Mouse (Mus musculus): ENCODE measurements around the gene Scg5.

Gene Scg5

DNA sequence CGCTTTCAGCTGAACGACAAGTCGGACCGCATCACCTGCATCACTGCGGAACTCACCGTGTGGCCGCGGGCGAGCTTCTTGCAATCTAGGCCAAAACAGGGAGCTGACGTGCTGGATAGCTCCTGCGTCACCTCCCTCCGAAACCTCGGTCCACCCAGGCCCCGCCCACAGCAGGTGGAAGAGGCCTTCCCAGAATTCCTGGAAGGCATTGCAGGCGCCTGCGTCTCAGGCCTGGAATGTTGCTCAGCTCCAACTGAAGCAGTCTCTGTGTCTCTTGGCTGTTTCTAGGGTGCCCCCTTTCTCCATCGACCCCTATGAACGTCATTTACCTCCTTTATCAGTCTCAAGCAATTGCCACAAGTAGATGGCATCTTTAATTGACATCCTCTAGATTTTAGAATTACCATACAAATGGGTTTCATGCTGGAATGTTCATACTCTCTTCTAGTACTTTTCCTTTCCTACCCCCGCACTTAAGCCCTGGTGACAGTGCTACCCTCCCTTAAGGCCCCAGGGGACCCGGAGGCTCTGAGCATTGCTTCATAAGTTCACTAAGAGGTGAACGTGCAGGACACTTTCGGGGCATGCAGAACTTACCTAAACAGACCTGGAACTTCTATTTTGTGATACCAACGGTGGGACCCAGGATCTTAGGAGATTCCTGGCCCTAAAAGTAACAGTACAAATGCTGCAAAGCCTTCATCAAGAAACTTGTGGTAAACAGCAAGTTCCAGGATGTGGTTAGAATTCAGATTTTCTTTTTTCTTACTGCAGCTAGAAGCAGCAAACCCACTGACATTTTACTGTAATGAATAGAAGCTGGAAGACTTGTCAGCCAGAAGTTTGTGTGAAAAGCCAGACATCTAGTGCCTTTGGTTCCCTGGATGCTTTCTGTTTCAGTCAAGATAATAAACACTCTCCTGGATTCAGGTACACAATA, at the start of gene Scg5:
Gene Scg5 (minus strand): TSS at position 179 of the 940 bp plus-strand sequence.
- no peak for DNase-seq (ENCODE audit: low read depth)

DNA sequence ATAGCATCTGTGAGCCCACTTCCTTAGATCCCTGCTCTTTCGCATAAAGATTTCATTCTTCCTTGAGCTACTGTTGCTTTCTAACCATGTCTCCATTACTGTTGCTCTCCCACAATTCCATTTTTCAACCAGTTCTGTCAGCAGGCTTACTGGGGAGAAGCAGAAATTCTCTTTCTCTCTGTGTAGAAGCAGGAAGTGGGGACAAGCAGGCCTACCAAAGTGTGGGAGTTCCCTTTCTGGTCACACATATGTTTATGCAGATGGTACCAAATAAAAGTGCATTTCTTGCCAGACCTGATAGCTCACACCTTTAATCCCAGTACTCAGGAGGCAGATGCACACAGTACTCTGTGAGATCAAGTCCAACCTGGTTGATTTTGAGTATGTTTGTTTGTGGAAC, 41.2 kb upstream of the Scg5 start:
- DNase-seq (ENCODE audit: low read depth), result no peak

DNA sequence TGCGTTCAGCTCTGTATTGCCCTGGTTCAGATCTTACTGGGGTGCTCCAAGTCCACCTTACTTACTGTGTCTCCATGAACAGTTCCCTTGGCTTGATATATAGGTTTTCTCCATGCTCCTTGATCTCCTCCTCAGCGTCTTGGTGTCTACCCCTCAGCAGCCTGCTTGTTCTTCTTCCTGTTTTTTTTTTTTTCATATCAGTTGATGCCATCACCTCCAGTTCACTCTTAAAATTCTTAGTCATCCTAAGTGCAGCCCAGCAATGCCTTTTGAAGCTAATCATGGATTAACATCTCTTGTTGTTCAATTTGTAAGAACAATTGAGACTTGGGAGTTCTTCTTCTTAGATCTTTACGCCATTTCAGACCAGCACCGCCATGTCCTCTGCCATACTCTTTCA, 39.5 kb upstream of the Scg5 start:
- DNase-seq (ENCODE audit: low read depth), result no peak

DNA sequence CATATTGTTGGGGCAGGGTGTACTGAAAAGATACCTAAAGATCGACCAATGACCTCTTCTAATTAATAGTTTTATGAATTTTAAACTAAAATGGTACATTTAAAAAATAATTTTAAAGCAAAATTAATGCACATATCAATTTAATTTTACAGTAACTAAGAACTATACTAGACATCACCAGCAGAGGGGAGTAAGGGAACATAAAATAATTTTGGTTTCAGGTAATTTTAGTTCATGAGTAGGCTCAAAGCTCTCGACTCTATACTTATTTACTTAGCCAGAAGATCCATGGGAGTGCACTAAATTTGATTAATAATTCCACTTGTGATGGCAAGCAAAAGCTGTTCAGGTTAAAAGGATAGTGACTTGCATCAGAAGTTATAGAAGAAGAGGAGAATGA, 37.2 kb upstream of the Scg5 start:
- peak; percentile 69 for DNase-seq (ENCODE audit: low read depth)

DNA sequence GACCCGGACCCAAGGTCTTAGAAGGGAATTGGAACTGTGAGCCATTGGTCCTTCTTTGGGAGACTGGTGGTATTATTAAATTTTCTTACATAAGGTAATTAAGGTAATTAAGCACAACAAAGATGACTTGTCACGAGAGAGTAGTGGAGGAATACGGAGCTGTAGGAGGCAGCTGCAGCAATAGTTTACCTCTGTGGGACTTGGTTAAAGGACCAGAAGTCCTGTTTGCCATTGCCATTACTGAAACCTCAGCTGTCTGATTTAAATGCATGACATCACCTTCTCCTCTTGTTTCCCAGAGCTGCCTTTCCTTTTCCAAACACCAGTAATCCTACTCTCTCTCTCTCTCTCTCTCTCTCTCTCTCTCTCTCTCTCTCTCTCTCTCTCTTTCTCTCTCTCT, 20.2 kb upstream of the Scg5 start:
- no peak for DNase-seq (ENCODE audit: low read depth)

DNA sequence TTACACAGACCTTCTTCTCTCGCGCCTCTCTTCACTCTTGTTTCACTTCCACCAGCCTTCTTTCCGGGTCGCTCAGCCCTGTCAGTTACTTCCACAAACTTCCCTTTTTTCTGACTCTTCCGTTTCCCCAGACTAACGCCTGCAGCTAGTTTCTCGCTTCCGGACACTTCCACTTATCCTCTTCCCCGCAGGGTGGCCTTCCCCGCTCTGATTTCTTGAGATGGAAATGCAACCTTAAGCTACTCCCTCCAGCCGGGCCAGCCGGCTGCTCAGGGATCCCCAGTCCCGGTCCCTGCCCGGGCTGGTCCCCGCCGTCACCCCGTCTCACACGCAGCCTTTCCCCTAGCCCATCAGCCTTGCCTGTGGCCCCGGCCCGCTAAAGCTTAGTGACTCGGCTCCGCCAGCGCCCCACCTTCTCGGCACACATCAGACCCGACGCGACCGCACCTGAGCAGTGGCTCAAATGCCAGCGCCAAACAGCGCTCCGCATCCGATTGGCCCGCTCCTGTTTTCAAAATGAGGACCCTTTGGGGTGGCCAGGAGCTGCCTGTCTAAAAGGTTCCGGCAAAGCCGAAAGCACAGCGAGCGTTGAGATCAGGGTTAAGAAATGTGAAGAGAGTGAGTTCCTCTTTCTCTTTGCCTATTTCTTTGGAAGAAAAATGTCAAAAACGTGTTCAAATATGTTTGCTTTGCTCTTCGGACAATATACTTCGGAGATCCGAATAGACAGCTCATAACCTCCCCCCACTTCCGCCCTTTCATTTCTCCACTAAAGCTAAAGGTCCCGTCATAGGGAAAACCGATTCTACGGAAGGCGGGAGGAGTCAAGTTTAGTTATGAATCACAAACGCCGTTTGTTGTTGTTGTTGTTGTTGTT, 19.6 kb upstream of the Scg5 start, which contains the start of gene Arhgap11a:
Gene Arhgap11a (minus strand): TSS at position 417 of the 877 bp plus-strand sequence.
- DNase-seq (ENCODE audit: low read depth), result peak; percentile 97

DNA sequence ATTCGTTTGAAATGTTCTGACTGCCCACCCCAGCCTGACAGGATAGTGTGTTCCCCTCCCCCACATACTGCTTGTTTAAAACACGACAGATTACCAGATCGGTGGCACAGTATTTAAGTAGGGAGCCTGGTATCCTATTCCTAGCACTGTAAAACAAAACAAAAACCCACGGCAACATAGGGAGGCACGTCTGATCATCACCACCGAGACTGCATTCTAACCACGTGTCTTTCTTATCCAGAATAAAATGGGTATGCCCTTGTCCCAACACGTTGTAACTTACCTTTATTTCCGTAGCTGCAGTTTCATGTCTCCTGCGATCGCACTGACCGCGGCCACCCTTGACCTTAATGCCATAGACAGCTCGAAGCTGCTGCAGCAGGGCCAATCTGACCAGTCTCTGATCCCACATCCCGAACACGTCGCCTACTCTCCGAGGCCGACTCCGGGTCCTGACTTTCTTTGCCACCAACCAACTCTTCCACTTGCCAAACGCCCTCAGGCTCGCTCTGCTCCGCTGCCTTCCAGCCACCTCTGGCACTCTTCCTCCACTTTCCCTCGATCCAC, 18.8 kb upstream of the Scg5 start:
- DNase-seq (ENCODE audit: low read depth), result peak; percentile 38

DNA sequence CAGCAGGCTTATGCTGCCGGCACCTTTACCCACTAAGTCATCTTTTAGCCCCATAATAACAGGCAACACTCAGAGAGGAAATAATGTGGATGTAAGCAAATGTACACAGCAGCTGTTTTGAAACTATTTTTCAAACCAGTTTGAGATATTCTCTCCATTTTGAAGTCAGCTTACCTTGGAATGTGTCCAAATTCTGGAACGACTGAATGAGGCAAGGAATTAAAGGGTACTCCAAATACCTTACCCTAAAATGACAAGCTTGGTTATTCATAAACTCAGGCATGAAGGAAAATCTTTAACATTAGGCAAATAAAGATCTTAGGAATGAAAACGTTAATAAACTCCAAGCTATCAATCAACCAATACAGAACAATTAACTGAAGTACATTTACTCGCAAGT, 16.2 kb upstream of the Scg5 start:
- no peak for DNase-seq (ENCODE audit: low read depth)

DNA sequence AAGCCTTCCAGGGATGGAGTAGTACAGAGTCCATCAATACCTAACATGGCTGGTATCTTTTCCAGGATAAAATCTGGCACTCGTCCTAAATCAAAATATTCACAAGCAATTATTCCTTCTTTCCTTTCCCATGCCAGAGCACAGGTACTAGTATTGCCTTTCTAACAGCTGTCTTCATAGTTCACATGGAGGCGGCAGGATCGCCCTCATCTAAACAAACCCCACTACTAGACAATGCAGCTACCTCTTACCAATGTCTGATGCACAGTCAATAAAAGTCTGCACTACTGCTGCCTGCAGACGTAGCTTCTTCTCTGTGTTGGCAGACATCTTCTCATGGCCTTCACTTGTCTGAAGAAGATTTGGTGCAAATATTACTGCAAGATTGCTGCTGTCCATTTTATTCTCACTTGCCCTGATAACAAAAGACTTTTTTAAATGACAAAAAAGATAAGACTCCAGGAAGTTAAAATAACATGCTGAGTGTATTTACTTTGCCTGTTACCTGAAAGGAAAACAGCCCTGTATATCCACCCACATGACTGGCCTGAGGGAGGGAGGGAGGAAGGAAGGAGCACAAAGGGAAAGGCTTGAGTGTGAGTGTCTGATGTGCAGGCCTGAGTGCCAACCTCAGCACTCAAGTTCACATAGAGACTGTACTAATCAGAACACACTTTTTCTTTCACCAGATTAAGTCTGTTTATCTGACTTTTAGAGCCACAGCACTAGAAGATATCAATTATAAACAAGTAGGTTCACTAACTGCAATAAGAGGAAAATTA, 12.9 kb upstream of the Scg5 start:
- no peak for DNase-seq (ENCODE audit: low read depth)

DNA sequence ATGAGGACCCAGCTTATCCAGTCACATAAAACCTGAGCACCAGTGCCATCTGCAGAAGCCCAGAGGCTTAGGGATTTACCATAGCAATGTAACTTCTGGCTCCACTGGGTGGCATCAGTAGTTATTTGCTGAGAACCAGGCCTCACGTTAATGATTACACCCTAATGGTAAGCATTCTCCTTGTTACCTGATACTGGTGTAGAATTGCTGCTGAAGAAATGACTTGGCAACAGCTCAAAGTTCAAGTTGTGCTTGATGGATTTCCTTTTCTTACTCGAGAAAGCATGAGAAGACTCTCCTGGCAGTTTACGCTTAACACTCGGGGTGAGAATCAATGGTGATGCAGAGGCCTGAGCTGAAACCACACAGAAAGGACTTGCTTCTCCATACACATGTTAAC, 10.6 kb upstream of the Scg5 start:
- no peak for DNase-seq (ENCODE audit: low read depth)

DNA sequence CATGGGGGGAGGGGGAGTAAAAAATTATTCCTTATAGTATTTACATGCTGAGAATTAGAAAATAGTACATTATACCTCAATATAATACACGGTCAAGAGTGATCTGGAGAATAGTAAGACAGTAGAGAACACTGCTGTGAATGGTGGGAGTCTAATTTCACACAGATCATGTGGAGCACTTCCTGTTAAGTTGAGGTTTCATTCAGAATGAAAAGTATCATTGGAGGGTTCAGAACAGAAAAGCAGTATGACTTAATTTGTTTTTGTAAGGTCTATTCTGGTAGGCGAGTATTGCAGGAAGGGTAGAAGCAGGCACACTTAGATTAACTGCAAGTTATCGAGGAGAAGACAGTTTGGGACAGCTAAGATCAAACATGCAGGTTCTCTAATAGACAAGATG, 6.3 kb upstream of the Scg5 start:
- DNase-seq (ENCODE audit: low read depth), result no peak

DNA sequence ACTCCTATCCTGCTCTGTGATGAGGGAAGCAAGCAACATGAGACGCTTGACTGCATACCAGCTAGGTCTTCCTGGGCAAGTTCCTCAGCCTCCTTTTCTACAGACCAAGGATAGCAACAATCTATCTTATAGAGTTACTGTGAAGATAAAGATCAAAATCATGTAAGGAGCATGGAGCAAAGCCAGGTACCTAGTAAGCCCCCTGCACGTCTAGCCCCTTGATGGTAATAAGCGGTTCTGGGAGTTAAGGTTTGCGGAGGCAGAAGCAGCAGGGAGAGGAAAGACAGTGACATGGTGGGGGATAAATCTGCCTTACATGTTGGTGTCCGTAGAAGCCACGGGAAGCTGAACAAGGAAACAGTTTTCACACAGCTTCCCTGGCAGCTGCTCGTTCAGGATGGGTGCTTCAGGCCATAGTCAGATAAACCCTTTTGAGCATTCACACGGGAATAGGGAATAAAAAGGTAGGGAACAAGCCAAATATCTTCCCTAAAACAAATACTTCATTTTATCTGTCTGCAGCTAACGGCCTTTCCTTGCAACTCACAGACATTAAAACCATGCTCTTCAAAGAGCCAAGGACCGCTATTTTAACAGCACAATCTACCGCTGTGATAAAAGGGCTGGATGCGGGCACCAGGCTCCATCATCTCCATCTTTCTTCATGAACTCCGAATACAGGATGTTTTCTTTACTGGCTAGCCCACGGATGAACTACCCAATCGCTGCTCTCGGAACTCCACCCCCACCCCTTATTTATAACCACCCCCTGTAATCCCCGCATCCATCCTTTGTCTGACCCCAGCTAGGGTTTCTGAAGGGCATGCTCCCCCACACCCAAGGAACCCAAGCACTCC, 607 bp downstream of the Scg5 start:
- no peak for DNase-seq (ENCODE audit: low read depth)

DNA sequence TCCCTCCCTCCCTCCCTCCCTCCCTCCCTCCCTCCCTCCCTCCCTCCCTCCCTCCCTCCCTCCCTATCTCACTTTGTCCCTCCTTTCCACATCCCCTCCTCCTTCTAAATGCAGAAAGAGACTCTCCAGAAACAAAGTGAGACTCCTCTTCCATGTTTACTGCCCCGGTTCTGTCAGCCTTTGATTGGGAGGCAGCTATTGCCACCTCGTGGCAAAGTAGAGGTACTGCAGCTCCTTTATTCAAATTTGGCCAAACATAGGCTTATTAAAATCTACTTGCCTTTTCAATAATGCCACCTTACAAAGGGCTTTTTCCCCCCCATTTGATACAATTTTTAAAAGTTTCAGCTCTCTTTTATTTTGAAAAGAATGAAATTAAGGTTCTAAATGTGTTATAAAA, 5.0 kb downstream of the Scg5 start:
- peak; percentile 87 for DNase-seq (ENCODE audit: low read depth)

DNA sequence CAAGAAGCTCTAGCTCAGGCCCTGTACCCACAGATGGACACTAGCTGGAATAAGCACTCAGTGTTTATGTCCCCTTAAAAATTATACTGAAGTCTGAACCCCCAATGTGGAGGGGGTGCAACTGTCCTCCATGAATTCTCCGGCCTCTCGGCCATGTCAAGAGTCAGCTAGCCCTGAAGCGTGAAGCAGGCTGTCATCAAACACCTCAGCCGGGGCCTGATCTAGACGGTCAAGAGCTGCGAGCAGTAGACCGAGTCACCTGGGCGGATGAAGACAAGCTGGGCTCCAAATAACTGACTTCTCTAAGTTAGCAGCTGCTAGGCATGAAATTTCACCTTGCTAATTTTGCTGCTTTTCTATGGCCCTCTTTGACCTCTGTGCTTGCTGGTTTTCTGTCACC, 6.6 kb downstream of the Scg5 start:
- no peak for DNase-seq (ENCODE audit: low read depth)

DNA sequence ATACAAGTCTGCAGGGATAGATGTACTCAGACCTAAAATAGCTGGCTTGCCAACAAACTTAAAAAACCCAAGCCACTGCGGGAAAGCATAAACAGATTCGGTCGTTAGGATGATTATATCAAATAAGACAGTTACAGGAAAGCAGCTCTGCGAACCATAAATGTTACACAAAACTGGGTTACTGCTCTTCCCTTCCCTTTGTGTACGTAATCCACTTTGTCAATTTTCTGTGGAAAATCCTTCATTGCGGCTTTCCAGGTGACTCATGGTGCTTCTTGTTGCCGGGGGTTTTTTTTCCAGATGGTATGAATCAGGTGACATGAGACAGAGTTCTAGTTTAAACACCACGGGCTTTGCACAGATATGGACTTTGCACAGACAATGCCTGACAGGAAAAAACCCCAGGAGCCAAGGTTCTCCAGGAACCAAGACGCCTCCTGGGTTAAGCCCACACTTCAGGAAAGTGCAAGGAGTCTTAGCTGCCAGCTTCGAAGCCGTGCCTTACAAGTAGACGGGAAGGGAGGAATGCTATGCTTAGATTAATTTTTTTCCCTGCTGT, 7.7 kb downstream of the Scg5 start:
- DNase-seq (ENCODE audit: low read depth), result peak; percentile 85

DNA sequence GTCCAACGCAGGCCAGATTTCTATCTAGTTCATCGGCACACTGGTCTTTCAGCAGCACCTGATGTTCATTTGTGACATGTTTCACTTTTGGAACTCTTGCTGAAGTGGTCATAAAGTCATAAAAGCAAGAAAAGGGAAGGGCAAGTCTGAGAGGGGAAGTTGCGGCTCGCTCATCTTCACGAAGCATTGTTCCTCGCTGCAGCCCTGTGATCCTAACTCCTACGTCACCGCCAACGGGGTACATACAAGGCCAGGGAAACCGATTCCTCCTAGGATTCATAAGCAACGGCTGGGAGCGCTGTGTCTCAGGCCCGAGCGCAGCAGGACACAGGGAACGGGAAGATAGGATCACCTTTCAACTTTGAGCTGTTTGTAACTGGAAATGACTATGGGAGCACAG, 8.8 kb downstream of the Scg5 start:
- DNase-seq (ENCODE audit: low read depth), result no peak

DNA sequence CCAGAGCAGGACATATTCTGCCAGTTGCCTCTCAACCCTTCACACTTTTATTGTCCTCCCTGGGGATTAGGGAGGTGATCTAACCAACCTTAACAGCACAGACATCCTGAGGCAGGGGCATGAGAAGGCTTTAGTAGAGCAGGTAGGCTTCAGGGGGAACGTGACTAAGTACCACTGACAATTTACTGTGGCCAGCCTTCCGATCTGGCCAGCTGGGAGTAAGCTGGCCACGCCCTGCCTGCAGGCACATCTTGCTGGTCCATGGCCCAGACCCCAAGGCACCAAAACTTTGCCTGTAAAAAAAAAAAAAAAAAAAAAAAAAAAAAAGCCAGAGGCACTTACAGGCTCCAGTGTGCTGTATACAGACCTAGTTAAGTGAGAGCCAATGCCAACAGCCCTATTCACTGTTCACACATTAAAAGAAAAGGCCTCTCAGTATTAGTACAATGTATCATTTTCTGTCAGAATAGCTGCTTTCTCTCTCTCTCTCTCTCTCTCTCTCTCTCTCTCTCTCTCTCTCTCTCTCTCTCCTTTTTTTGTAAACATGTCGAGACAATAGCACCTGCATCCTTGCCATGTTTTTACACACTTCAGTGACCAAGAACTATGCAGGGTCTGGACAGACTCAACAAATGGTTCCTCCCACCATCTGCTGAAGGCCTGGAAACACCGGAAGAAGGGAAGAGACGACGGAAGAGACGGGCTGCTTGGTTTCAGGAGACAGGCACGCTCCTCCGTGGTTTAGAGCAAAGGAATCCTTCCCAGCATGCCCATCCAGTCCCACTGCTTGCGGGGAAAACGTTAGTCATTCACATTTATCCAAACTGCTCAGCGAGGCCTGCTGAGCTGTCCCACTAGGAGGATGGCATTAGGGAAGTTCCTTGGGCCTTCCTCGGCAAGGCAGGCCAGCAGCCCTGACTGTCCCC, 11.0 kb downstream of the Scg5 start:
- peak; percentile 59 for DNase-seq (ENCODE audit: low read depth)

DNA sequence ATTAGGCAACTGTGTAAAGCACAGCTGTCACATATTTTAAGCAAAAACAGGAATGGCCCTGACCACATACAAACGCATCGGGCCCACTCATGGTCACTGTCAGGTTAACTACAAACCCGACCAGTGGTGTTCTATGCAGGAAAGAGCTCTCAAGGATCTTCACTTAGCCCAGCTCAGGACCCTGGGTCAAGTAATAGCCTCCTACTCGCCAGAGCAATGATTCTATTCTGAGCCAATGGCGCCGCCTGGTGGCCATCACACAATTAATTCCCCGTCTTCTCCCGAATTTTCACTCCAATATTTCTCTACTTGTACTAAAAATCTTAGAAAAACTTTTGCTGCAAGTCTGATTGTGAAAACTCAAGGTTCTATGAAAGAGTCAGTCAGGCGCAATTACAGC, 21.3 kb downstream of the Scg5 start:
- DNase-seq (ENCODE audit: low read depth), result peak; percentile 97

DNA sequence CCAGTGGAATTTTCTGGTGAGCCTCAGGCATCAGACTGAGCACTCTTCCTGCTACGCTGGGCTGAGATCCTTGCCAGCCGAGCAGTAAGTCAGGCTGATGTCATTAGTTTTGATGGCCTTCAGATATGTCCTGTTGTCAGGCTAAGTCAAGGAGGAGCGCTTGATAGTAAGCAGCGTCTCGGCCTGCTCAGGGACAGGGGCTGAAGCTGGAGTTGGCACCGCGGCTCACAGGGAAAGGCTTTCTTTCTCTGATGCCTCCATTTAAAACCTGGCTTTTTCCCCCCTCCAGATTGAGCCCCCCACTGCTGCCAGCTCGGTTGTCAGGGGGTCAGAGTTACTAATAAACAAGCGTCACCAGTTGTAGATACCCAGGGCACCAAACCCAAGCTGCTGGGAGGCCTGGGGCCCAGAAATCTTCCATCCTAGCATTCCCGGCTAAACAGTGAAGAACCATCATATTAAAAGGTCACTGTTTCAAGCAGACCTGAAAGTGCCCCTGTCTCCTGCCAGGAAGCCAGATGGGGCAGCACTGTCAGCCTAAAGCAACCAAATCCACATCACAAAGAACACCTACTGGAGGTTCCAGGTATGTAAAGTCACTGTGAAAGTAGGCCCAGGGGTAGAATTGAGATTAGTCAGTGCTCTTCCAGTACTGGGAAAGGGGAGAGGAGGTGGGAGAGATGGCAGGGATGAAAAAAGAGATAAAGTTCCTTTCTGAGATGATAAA, 21.9 kb downstream of the Scg5 start:
- DNase-seq (ENCODE audit: low read depth), result no peak
